ENCODE assay signal across 8 mouse cellular contexts in genomic region chr8:84722530-84722849, GRCm38 (mm10). TPM values are rescaled to one million over a fixed set of nuclear protein-coding genes. Genes with fewer than 3 reads are reported as not detected.
DNase-seq lines count a peak whose midpoint lies in the region; ATAC-seq and TF ChIP-seq lines count a peak whose summit lies in the region.

No protein-coding gene starts in this region.

- H3K27ac ChIP-seq in heart, embryonic 15.5 days: peak overlapping the region; percentile 90
- H3K27ac ChIP-seq in bone marrow, adult 2 months (ENCODE audit: control insufficient read depth, insufficient read depth, low read depth, low read length, poor library complexity): peak overlapping the region; percentile 87
- peak overlapping the region; percentile 92 for H3K27ac ChIP-seq in hindbrain, embryonic 12.5 days
- no peak overlapping the region for H3K27ac ChIP-seq in midbrain, embryonic 11.5 days (ENCODE audit: low read depth, low read length)

- H3K4me3 ChIP-seq in heart, embryonic 15.5 days: no peak overlapping the region
- H3K4me3 ChIP-seq in bone marrow, adult 2 months (replicated peaks; ENCODE audit: control insufficient read depth, low read depth, low read length): peak overlapping the region; percentile 39
- H3K4me3 ChIP-seq in hindbrain, embryonic 12.5 days: no peak overlapping the region
- H3K4me3 ChIP-seq in midbrain, embryonic 11.5 days (ENCODE audit: low read depth, low read length): no peak overlapping the region

- ATAC-seq in heart, embryonic 15.5 days (replicated peaks; ENCODE audit: insufficient number of reproducible peaks, insufficient read depth, low FRiP score, low read depth): no peak
- no peak for ATAC-seq in hindbrain, embryonic 12.5 days (ENCODE audit: low FRiP score)
- ATAC-seq in midbrain, embryonic 11.5 days (ENCODE audit: low FRiP score): no peak

- peaks cover 62% of the 10 kb centered on the region for H3K4me1 ChIP-seq in heart, embryonic 15.5 days (replicated peaks)
- H3K4me1 ChIP-seq in bone marrow, adult 2 months (ENCODE audit: control insufficient read depth, insufficient read depth, low read length): peaks cover 16% of the 10 kb centered on the region
- peaks cover 50% of the 10 kb centered on the region for H3K4me1 ChIP-seq in hindbrain, embryonic 12.5 days
- H3K4me1 ChIP-seq in midbrain, embryonic 11.5 days (ENCODE audit: control insufficient read depth, insufficient read depth, low read length): peaks cover 15% of the 10 kb centered on the region

- H3K4me2 ChIP-seq in heart, embryonic 15.5 days: peak overlapping the region; percentile 44
- peak overlapping the region; percentile 28 for H3K4me2 ChIP-seq in hindbrain, embryonic 12.5 days (replicated peaks)
- no peak overlapping the region for H3K4me2 ChIP-seq in midbrain, embryonic 11.5 days

- H3K9me3 ChIP-seq in heart, embryonic 15.5 days (replicated peaks): no peaks in the 10 kb centered on the region
- no peaks in the 10 kb centered on the region for H3K9me3 ChIP-seq in hindbrain, embryonic 12.5 days (replicated peaks)
- no peaks in the 10 kb centered on the region for H3K9me3 ChIP-seq in midbrain, embryonic 11.5 days (ENCODE audit: control insufficient read depth, low read length)

- intact Hi-C loops in heart, postnatal 14 days (cut with DNase I): loop anchor here (2.0 kb wide), 1 partner anchor 14 kb away; no protein-coding TSS in a partner anchor
- intact Hi-C loops in left cerebral cortex, postnatal 36 days (cut with DNase I): no loop called here

- WGBS in heart, embryonic 15.5 days: 51% methylated on average over 6 of the region's 6 CpGs
- 23% methylated on average over 6 of the region's 6 CpGs for WGBS in bone marrow, adult 2 months
- 69% methylated on average over 6 of the region's 6 CpGs for WGBS in hindbrain, embryonic 12.5 days
- WGBS in midbrain, embryonic 11.5 days: 70% methylated on average over 6 of the region's 6 CpGs

- no peak for TF ChIP-seq CTCF in bone marrow, adult 2 months (IDR thresholded peaks at IDR 0.05; ENCODE audit: control insufficient read depth, insufficient read depth, low read length)

- 0 out of 2 replicates have a peak, but pooled peaks cover 8% of the 10 kb centered on the region for H3K36me3 ChIP-seq in heart, embryonic 15.5 days
- H3K36me3 ChIP-seq in hindbrain, embryonic 12.5 days: peaks cover 6% of the 10 kb centered on the region; the same call in 1 of the 2 replicates
- H3K36me3 ChIP-seq in midbrain, embryonic 11.5 days (ENCODE audit: control insufficient read depth, insufficient read depth, low read length): no peaks in the 10 kb centered on the region

- H3K9ac ChIP-seq in heart, embryonic 15.5 days: peak overlapping the region; percentile 6; the same call in 1 of the 2 replicates
- peak overlapping the region; percentile 50 for H3K9ac ChIP-seq in hindbrain, embryonic 12.5 days
- peak overlapping the region; percentile 2; the same call in 1 of the 2 replicates for H3K9ac ChIP-seq in midbrain, embryonic 11.5 days (ENCODE audit: low read length)

- H3K27me3 ChIP-seq in heart, embryonic 15.5 days: peaks cover 9% of the 10 kb centered on the region
- peaks cover 72% of the 10 kb centered on the region for H3K27me3 ChIP-seq in hindbrain, embryonic 12.5 days
- peaks cover 46% of the 10 kb centered on the region for H3K27me3 ChIP-seq in midbrain, embryonic 11.5 days (ENCODE audit: control insufficient read depth, insufficient read depth, low read length)

- no peak for TF ChIP-seq POLR2A in bone marrow, adult 2 months (IDR thresholded peaks at IDR 0.05; ENCODE audit: borderline replicate concordance, control insufficient read depth, low read depth, low read length)

- no peak for DNase-seq in heart, postnatal 14 days
- no peak for DNase-seq in midbrain, embryonic 11.5 days (ENCODE audit: low spot score, missing footprints)
- DNase-seq in spleen, postnatal 10 days (ENCODE audit: low spot score in 2 of 2): no peak
- DNase-seq in adrenal gland, adult (ENCODE audit: inconsistent age in 2 of 2, low spot score in 1 of 2): no peak
- DNase-seq in left cerebral cortex, postnatal 36 days (ENCODE audit: low spot score in 2 of 2): no peak

RNA-seq across cellular contexts. Expression of gene G430095P16Rik, which starts 0.3 kb away (rescaled TPM):
- 4.5 TPM in 2 replicates for polyA plus RNA-seq in heart, embryonic 15.5 days (2015; fragmentation: Nextera tagmentation; extraction: Ambion mirVana)
- total RNA-seq in heart, postnatal 14 days (2021): under 1 TPM; 0.54 to 0.69 TPM
- 12.0 and 27.2 TPM in 2 replicates for polyA plus RNA-seq in bone marrow, adult 2 months (2011; ENCODE audit: insufficient read depth, insufficient read length, low replicate concordance, missing spikeins)
- polyA plus RNA-seq in hindbrain, embryonic 12.5 days (2016; fragmentation: Nextera tagmentation; extraction: Ambion mirVana): 3.0 and 3.6 TPM in 2 replicates
- 1.6 and 1.9 TPM in 2 replicates for polyA plus RNA-seq in midbrain, embryonic 11.5 days (2014; fragmentation: Nextera tagmentation; extraction: Ambion mirVana)
- not detected for total RNA-seq in left cerebral cortex, postnatal 36 days (2021)

RNA-seq across cellular contexts. Expression of gene Lyl1, which starts 21.2 kb away (rescaled TPM):
- polyA plus RNA-seq in heart, embryonic 15.5 days (2015; fragmentation: Nextera tagmentation; extraction: Ambion mirVana): 9.2 and 13.2 TPM in 2 replicates
- total RNA-seq in heart, postnatal 14 days (2021): 1 to 10 TPM; 5.8 to 6.7 TPM
- polyA plus RNA-seq in bone marrow, adult 2 months (2011; ENCODE audit: insufficient read depth, insufficient read length, low replicate concordance, missing spikeins): 59.2 and 125 TPM in 2 replicates
- 4.6 and 4.9 TPM in 2 replicates for polyA plus RNA-seq in hindbrain, embryonic 12.5 days (2016; fragmentation: Nextera tagmentation; extraction: Ambion mirVana)
- polyA plus RNA-seq in midbrain, embryonic 11.5 days (2014; fragmentation: Nextera tagmentation; extraction: Ambion mirVana): 5.1 and 6.5 TPM in 2 replicates
- 1 to 10 TPM; 2.4 to 3.4 TPM for total RNA-seq in left cerebral cortex, postnatal 36 days (2021)

RNA-seq across cellular contexts. Expression of gene Nacc1, which starts 34.8 kb away (rescaled TPM):
- 10.7 and 14.6 TPM in 2 replicates for polyA plus RNA-seq in heart, embryonic 15.5 days (2015; fragmentation: Nextera tagmentation; extraction: Ambion mirVana)
- total RNA-seq in heart, postnatal 14 days (2021): 10 to 100 TPM; 35.6 to 40.5 TPM
- 14.6 and 26.2 TPM in 2 replicates for polyA plus RNA-seq in bone marrow, adult 2 months (2011; ENCODE audit: insufficient read depth, insufficient read length, low replicate concordance, missing spikeins)
- polyA plus RNA-seq in hindbrain, embryonic 12.5 days (2016; fragmentation: Nextera tagmentation; extraction: Ambion mirVana): 20.9 and 21.3 TPM in 2 replicates
- 18.6 and 21.4 TPM in 2 replicates for polyA plus RNA-seq in midbrain, embryonic 11.5 days (2014; fragmentation: Nextera tagmentation; extraction: Ambion mirVana)
- total RNA-seq in left cerebral cortex, postnatal 36 days (2021): 10 to 100 TPM; 94.2 to 99.7 TPM

RNA-seq across cellular contexts. Expression of gene Trmt1, which starts 36.4 kb away (rescaled TPM):
- 40.6 and 47.4 TPM in 2 replicates for polyA plus RNA-seq in heart, embryonic 15.5 days (2015; fragmentation: Nextera tagmentation; extraction: Ambion mirVana)
- total RNA-seq in heart, postnatal 14 days (2021): 10 to 100 TPM; 32.5 to 35.2 TPM
- polyA plus RNA-seq in bone marrow, adult 2 months (2011; ENCODE audit: insufficient read depth, insufficient read length, low replicate concordance, missing spikeins): 78.9 and 134 TPM in 2 replicates
- 51.2 and 55.9 TPM in 2 replicates for polyA plus RNA-seq in hindbrain, embryonic 12.5 days (2016; fragmentation: Nextera tagmentation; extraction: Ambion mirVana)
- 39.9 and 45.6 TPM in 2 replicates for polyA plus RNA-seq in midbrain, embryonic 11.5 days (2014; fragmentation: Nextera tagmentation; extraction: Ambion mirVana)
- 100 to 1,000 TPM in 1 of 2 experiments, 10 to 100 TPM in 1; 84.5 to 124 TPM for total RNA-seq in left cerebral cortex, postnatal 36 days (2021)

RNA-seq across cellular contexts. Expression of gene Ier2, which starts 59.8 kb away (rescaled TPM):
- 34.9 and 50.5 TPM in 2 replicates for polyA plus RNA-seq in heart, embryonic 15.5 days (2015; fragmentation: Nextera tagmentation; extraction: Ambion mirVana)
- 10 to 100 TPM; 26.2 to 29.4 TPM for total RNA-seq in heart, postnatal 14 days (2021)
- 13.2 and 49.9 TPM in 2 replicates for polyA plus RNA-seq in bone marrow, adult 2 months (2011; ENCODE audit: insufficient read depth, insufficient read length, low replicate concordance, missing spikeins)
- polyA plus RNA-seq in hindbrain, embryonic 12.5 days (2016; fragmentation: Nextera tagmentation; extraction: Ambion mirVana): 62.5 and 64.8 TPM in 2 replicates
- polyA plus RNA-seq in midbrain, embryonic 11.5 days (2014; fragmentation: Nextera tagmentation; extraction: Ambion mirVana): 49.9 and 52.9 TPM in 2 replicates
- total RNA-seq in left cerebral cortex, postnatal 36 days (2021): 10 to 100 TPM in 1 of 2 experiments, 1 to 10 TPM in 1; 5.6 to 27.6 TPM
